Mouse (Mus musculus): Measurements from ENCODE around the gene Zcchc7.

- no peak for TF ChIP-seq POLR2A (IDR thresholded peaks at IDR 0.05; ENCODE audit: low read depth, low read length)
- TF ChIP-seq CTCF (IDR thresholded peaks at IDR 0.05; ENCODE audit: extremely low read depth, insufficient read length, insufficient replicate concordance, low read depth, low read length): no peak
Measured at GRCm38 (mm10) chr4:44709740-44710700, 45.7 kb upstream of the Zcchc7 start, which contains the start of gene Pax5.

Data from small intestine, adult 2 months (tissue).